Mouse (Mus musculus) neutrophil, adult 5-6 weeks (primary cell): Measurements from ENCODE around the gene Tmsb4x. TPM values are rescaled to one million over a fixed set of nuclear protein-coding genes. Genes with fewer than 3 reads are reported as not detected.
A peak's percentile ranks its signal among the peaks of the same experiment; 100 is the strongest.

Experiments
- ATAC-seq: fragments of 151-379, 151-347 bp; 2 replicates; pipeline ENCODE4 v1.8.0; 2017; ENCODE audit warnings: mild to moderate bottlenecking, moderate TSS enrichment; ENCODE audit not compliant: insufficient number of reproducible peaks, poor library complexity, low FRiP score, severe bottlenecking; ENCODE audit errors: extremely low read depth
- total RNA-seq: library from RNA; stranded (forward); fragments of 200-1000 nt; gene quantifications from 2 replicates; pipeline ENCODE4 v1.2.3, GENCODE M21; 2017

Gene Tmsb4x
- total RNA-seq, 1 experiment from 2014 or later, result 5,978 TPM

- ATAC-seq, result no peak
Observed at GRCm38 (mm10) chrX:167195228-167195649, 13.9 kb downstream of the Tmsb4x start.

GRCm38 (mm10) chrX:167186306-167186705, 22.8 kb downstream of the Tmsb4x start:
- no peak for ATAC-seq

- no peak for ATAC-seq
Observed at GRCm38 (mm10) chrX:167183535-167183934, 25.6 kb downstream of the Tmsb4x start.

GRCm38 (mm10) chrX:167182411-167182810, 26.7 kb downstream of the Tmsb4x start:
- ATAC-seq, result peak; percentile 45; the same call in 1 of the 2 replicates

GRCm38 (mm10) chrX:167179961-167180642, 29.0 kb downstream of the Tmsb4x start:
- ATAC-seq, result peak; percentile 83

- ATAC-seq, result no peak
Observed at GRCm38 (mm10) chrX:167179549-167179948, 29.6 kb downstream of the Tmsb4x start.

GRCm38 (mm10) chrX:167175319-167175718, 33.8 kb downstream of the Tmsb4x start:
- peak; percentile 34; the same call in 1 of the 2 replicates for ATAC-seq

GRCm38 (mm10) chrX:167174311-167174710, 34.8 kb downstream of the Tmsb4x start:
- no peak for ATAC-seq

GRCm38 (mm10) chrX:167172256-167172655, 36.9 kb downstream of the Tmsb4x start:
- ATAC-seq, result no peak

GRCm38 (mm10) chrX:167171281-167171680, 37.8 kb downstream of the Tmsb4x start:
- no peak for ATAC-seq

GRCm38 (mm10) chrX:167167282-167167681, 41.8 kb downstream of the Tmsb4x start:
- ATAC-seq, result peak; percentile 90

- no peak for ATAC-seq
Observed at GRCm38 (mm10) chrX:167166051-167166450, 43.1 kb downstream of the Tmsb4x start.

GRCm38 (mm10) chrX:167157691-167158090, 51.4 kb downstream of the Tmsb4x start:
- no peak for ATAC-seq

Other genes with a start within 250 kb of the Tmsb4x start
- 22.6 and 29.2 TPM in 2 replicates for gene Tlr8, start 55.0 kb upstream of the Tmsb4x start, total RNA-seq
- gene Tlr7, start 121.2 kb upstream of the Tmsb4x start, total RNA-seq, result 20.4 and 26.4 TPM in 2 replicates
- 26.8 and 30.5 TPM in 2 replicates for gene Prps2, start 173.4 kb upstream of the Tmsb4x start, total RNA-seq